Mouse (Mus musculus): ENCODE measurements around the gene Thy1. TPM values are rescaled to one million over a fixed set of nuclear protein-coding genes. Genes with fewer than 3 reads are reported as not detected.

Gene Thy1
- polyA plus RNA-seq, 1 experiment from 2014 or later: 1.5 TPM

DNA sequence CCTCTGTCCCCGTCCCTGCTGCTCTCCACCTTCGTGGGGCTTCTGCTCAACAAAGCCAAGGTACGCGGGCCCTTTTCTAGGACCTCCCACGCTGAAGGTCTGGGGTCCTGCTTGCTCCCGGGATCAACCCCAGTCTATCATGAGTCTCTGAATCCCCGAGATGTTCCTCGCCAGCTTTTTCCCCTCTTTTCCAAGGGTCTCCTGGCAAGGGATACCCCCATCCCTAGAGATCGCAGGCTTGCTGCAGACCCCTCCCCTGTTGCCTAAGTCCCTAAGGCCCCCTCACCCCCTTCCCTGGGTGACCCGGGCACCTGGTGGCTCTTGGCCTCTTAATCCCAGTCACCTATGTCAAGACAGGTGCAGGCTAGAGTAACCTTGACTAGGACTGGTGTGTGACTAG, 42.1 kb downstream of the Thy1 start:
- no peaks in the 10 kb centered on the region for H3K9me3 ChIP-seq (replicated peaks)
- H3K9ac ChIP-seq: peak overlapping the region; percentile 93
- H3K27ac ChIP-seq (ENCODE audit: poor library complexity, severe bottlenecking): peak overlapping the region; percentile 88
- ATAC-seq (ENCODE audit: insufficient number of reproducible peaks, low FRiP score): no peak
- peak overlapping the region; percentile 96 for H3K4me2 ChIP-seq
- WGBS: 4% methylated on average over 10 of the region's 10 CpGs
- H3K27me3 ChIP-seq (replicated peaks): peaks cover 11% of the 10 kb centered on the region; the same call in 1 of the 2 replicates
- peaks cover 8% of the 10 kb centered on the region for H3K36me3 ChIP-seq
- peak overlapping the region; percentile 73 for H3K4me3 ChIP-seq
- peaks cover 87% of the 10 kb centered on the region for H3K4me1 ChIP-seq (replicated peaks)

DNA sequence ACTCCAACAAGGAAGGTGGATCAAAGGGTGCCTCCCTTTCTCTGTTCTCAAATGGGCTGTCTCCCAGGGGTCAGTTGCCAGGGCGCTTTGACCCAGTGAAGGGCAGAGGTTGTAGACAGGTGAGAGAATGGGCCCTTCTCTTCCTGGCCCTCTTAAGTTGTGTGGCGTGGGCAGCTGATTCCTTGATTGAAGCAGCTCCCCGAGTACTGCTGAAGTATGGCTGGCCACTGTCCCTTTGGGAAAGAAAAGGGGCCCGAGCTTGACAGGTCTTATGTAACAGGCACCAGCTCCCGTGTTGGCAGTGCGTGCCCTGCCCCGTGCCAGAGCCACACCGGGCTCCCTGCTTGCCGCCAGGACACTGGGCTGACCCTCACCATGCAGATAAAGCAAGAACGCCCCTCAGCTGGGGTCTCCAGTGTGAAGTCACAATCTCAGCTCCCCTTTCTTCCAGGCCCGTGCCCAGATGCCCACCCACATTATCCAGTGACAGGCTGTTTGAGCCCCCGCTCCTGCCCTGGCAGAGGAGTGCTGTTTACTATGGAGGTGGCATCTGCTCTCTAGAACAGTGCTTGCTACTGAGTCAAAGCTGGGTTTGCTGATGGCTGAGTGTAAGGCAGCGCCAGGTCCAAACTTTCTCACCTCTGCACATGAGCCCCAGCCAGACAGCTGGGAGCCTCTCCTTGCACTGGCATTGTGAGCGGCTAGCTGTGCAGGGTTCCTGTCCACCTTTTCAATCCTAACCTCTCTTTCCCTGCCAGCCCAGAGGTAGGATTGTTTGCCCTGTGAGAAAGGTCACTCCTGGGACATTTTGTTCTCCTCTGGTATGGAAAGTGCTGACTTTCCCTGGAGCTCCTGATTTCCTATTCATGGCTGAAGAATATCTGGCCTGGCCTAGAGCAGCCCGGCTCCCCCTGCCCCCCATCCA, 42.8 kb downstream of the Thy1 start:
- 54% methylated on average over 15 of the region's 15 CpGs for WGBS
- Histone ChIP-seq H3K36me3 (peaks cover 15% of the 10 kb centered on the region), H3K4me2 (peak overlapping the region; percentile 96), H3K9ac (peak overlapping the region; percentile 93), H3K4me3 (peak overlapping the region; percentile 73), H3K4me1 (replicated peaks) (peaks cover 80% of the 10 kb centered on the region), H3K27me3 (replicated peaks) (peaks cover 11% of the 10 kb centered on the region; the same call in 1 of the 2 replicates), H3K9me3 (replicated peaks) (no peaks in the 10 kb centered on the region), H3K27ac (ENCODE audit: poor library complexity, severe bottlenecking) (peak overlapping the region; percentile 88)
- ATAC-seq (ENCODE audit: insufficient number of reproducible peaks, low FRiP score): no peak

GRCm38 (mm10) chr9:44086960-44087359, 43.8 kb downstream of the Thy1 start:
- H3K4me2 ChIP-seq: peak overlapping the region; percentile 96

GRCm38 (mm10) chr9:44087761-44088455, 44.7 kb downstream of the Thy1 start:
- peaks cover 11% of the 10 kb centered on the region; the same call in 1 of the 2 replicates for H3K27me3 ChIP-seq (replicated peaks)
- H3K4me3 ChIP-seq: peak overlapping the region; percentile 73
- peak overlapping the region; percentile 47 for H3K9ac ChIP-seq
- H3K9me3 ChIP-seq (replicated peaks): no peaks in the 10 kb centered on the region
- H3K4me1 ChIP-seq (replicated peaks): peaks cover 64% of the 10 kb centered on the region
- H3K27ac ChIP-seq (ENCODE audit: poor library complexity, severe bottlenecking): peak overlapping the region; percentile 88
- peak overlapping the region; percentile 96 for H3K4me2 ChIP-seq
- peaks cover 34% of the 10 kb centered on the region for H3K36me3 ChIP-seq
- ATAC-seq (ENCODE audit: insufficient number of reproducible peaks, low FRiP score): peak; percentile 60
- 6% methylated on average over 15 of the region's 15 CpGs for WGBS

More at GRCm38 (mm10) chr9:44086960-44087359, 43.8 kb downstream of the Thy1 start:
- Histone ChIP-seq H3K4me3 (peak overlapping the region; percentile 73), H3K4me1 (replicated peaks) (peaks cover 73% of the 10 kb centered on the region), H3K36me3 (peaks cover 24% of the 10 kb centered on the region), H3K27me3 (replicated peaks) (peaks cover 11% of the 10 kb centered on the region; the same call in 1 of the 2 replicates), H3K9ac (0 out of 2 replicates have a peak overlapping the region, but pooled peaks have one; percentile 47), H3K9me3 (replicated peaks) (no peaks in the 10 kb centered on the region), H3K27ac (ENCODE audit: poor library complexity, severe bottlenecking) (peak overlapping the region; percentile 88)
- WGBS: 35% methylated on average over 10 of the region's 10 CpGs
- ATAC-seq (ENCODE audit: insufficient number of reproducible peaks, low FRiP score): no peak

GRCm38 (mm10) chr9:44088877-44089608, 45.9 kb downstream of the Thy1 start:
- H3K9ac ChIP-seq: 0 out of 2 replicates have a peak overlapping the region, but pooled peaks have one; percentile 48
- no peak for ATAC-seq (ENCODE audit: insufficient number of reproducible peaks, low FRiP score)
- no peak overlapping the region for H3K4me3 ChIP-seq
- H3K36me3 ChIP-seq: peaks cover 41% of the 10 kb centered on the region
- 25% methylated on average over 12 of the region's 12 CpGs for WGBS
- no peaks in the 10 kb centered on the region for H3K9me3 ChIP-seq (replicated peaks)
- H3K4me1 ChIP-seq (replicated peaks): peaks cover 59% of the 10 kb centered on the region
- H3K4me2 ChIP-seq: peak overlapping the region; percentile 96
- peak overlapping the region; percentile 88 for H3K27ac ChIP-seq (ENCODE audit: poor library complexity, severe bottlenecking)
- peaks cover 11% of the 10 kb centered on the region; the same call in 1 of the 2 replicates for H3K27me3 ChIP-seq (replicated peaks)

GRCm38 (mm10) chr9:44093612-44094503, 50.7 kb downstream of the Thy1 start:
- ATAC-seq (ENCODE audit: insufficient number of reproducible peaks, low FRiP score): peak; percentile 44; the same call in 1 of the 2 replicates
- peak overlapping the region; percentile 6; the same call in 1 of the 2 replicates for H3K27ac ChIP-seq (ENCODE audit: poor library complexity, severe bottlenecking)
- H3K4me3 ChIP-seq: no peak overlapping the region
- no peak overlapping the region for H3K9ac ChIP-seq
- H3K9me3 ChIP-seq (replicated peaks): no peaks in the 10 kb centered on the region
- H3K27me3 ChIP-seq (replicated peaks): no peaks in the 10 kb centered on the region
- no peak overlapping the region for H3K4me2 ChIP-seq
- peaks cover 52% of the 10 kb centered on the region for H3K4me1 ChIP-seq (replicated peaks)
- peaks cover 50% of the 10 kb centered on the region for H3K36me3 ChIP-seq
- WGBS: 42% methylated on average over 24 of the region's 24 CpGs

DNA sequence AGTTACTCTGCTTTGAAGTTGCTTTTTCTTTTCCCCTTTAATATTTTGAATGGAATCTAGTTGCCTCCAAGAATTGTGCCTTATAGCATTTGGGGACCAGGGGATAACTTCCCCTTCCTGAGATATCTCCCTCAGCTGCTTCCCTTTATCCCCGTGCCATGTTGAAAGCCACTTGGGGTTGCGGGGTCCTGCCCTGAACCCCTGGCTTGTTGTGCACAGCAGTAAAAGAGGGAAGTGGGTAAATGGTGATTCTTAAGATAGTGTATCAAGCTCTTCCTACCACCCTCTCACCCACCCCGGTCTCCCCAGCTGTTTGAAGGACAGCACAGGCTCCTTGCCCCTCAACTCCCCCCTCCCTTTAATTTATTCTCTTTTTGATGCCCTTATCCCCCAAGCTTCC, 51.6 kb downstream of the Thy1 start:
- H3K4me2 ChIP-seq: no peak overlapping the region
- H3K36me3 ChIP-seq: peaks cover 48% of the 10 kb centered on the region
- peaks cover 43% of the 10 kb centered on the region for H3K4me1 ChIP-seq (replicated peaks)
- H3K4me3 ChIP-seq: no peak overlapping the region
- 83% methylated on average over 3 of the region's 3 CpGs for WGBS
- H3K27ac ChIP-seq (ENCODE audit: poor library complexity, severe bottlenecking): no peak overlapping the region
- H3K9me3 ChIP-seq (replicated peaks): no peaks in the 10 kb centered on the region
- H3K27me3 ChIP-seq (replicated peaks): no peaks in the 10 kb centered on the region
- H3K9ac ChIP-seq: no peak overlapping the region
- no peak for ATAC-seq (ENCODE audit: insufficient number of reproducible peaks, low FRiP score)

GRCm38 (mm10) chr9:44095781-44096180, 52.6 kb downstream of the Thy1 start:
- H3K4me2 ChIP-seq: no peak overlapping the region
- H3K4me1 ChIP-seq (replicated peaks): peaks cover 38% of the 10 kb centered on the region
- H3K36me3 ChIP-seq: peaks cover 37% of the 10 kb centered on the region
- H3K27me3 ChIP-seq (replicated peaks): no peaks in the 10 kb centered on the region
- peak overlapping the region; percentile 90; the same call in 1 of the 2 replicates for H3K27ac ChIP-seq (ENCODE audit: poor library complexity, severe bottlenecking)
- H3K4me3 ChIP-seq: no peak overlapping the region
- no peak overlapping the region for H3K9ac ChIP-seq
- H3K9me3 ChIP-seq (replicated peaks): no peaks in the 10 kb centered on the region
- ATAC-seq (ENCODE audit: insufficient number of reproducible peaks, low FRiP score): no peak
- WGBS: 86% methylated on average over 9 of the region's 9 CpGs

GRCm38 (mm10) chr9:44096536-44096935, 53.4 kb downstream of the Thy1 start:
- Histone ChIP-seq H3K9me3 (replicated peaks) (no peaks in the 10 kb centered on the region), H3K27ac (ENCODE audit: poor library complexity, severe bottlenecking) (peak overlapping the region; percentile 90), H3K36me3 (peaks cover 30% of the 10 kb centered on the region), H3K9ac (no peak overlapping the region; the same call in 1 of the 2 replicates), H3K4me1 (replicated peaks) (peaks cover 38% of the 10 kb centered on the region), H3K4me3 (no peak overlapping the region), H3K4me2 (no peak overlapping the region), H3K27me3 (replicated peaks) (no peaks in the 10 kb centered on the region)
- peak; percentile 43 for ATAC-seq (ENCODE audit: insufficient number of reproducible peaks, low FRiP score)
- WGBS: 21% methylated on average over 9 of the region's 9 CpGs

All from heart, embryonic 12.5 days (tissue).